Mouse (Mus musculus) heart, postnatal 0 days (tissue): ENCODE results near the gene Smco1. TPM values are rescaled to one million over a fixed set of nuclear protein-coding genes. Genes with fewer than 3 reads are reported as not detected.
A peak's percentile ranks its signal among the peaks of the same experiment; 100 is the strongest.

Source experiments
- ATAC-seq: fragments of 200-750 bp; cut with Nextera tagmentation; 2 replicates; pipeline ENCODE4 v1.8.0; 2017; ENCODE audit warnings: low read depth, moderate number of reproducible peaks, moderate library complexity; ENCODE audit not compliant: insufficient read depth
- DNase-seq: peaks from one replicate; pipeline ENCODE4 v3.0.0-alpha.2; 2016; ENCODE audit warnings: low spot score
- H3K27ac ChIP-seq: fragments of 300-500 bp; sonication (generic); 2 replicates; pipeline ENCODE4 v1.5.1; 2014; ENCODE audit warnings: low read depth, mild to moderate bottlenecking
- H3K27me3 ChIP-seq: fragments of 300-500 bp; sonication (generic); 2 replicates; pipeline ENCODE4 v1.6.1; 2014; ENCODE audit warnings: low read length, mixed read lengths; ENCODE audit not compliant: control insufficient read depth, insufficient read depth
- H3K36me3 ChIP-seq: fragments of 300-500 bp; sonication (generic); replicated peaks from 2 replicates; pipeline ENCODE4 v1.6.1; 2014; ENCODE audit warnings: low read length, mixed read lengths; ENCODE audit not compliant: control insufficient read depth, insufficient read depth
- H3K4me1 ChIP-seq: fragments of 300-500 bp; sonication (generic); 2 replicates; pipeline ENCODE4 v1.6.1; 2014; ENCODE audit warnings: antibody characterized with exemption; ENCODE audit not compliant: control insufficient read depth, insufficient read depth
- H3K4me2 ChIP-seq: fragments of 300-500 bp; sonication (generic); 2 replicates; pipeline ENCODE4 v1.6.1; 2014; ENCODE audit warnings: low read depth, mild to moderate bottlenecking, low read length, moderate library complexity
- H3K4me3 ChIP-seq: fragments of 300-500 bp; sonication (generic); 2 replicates; pipeline ENCODE4 v1.5.1; 2014; ENCODE audit warnings: low read depth, low read length
- H3K9ac ChIP-seq: fragments of 300-500 bp; sonication (generic); replicated peaks from 2 replicates; pipeline ENCODE4 v1.6.1; 2014; ENCODE audit warnings: low read depth, low read length, mixed read lengths
- H3K9me3 ChIP-seq: fragments of 300-500 bp; sonication (generic); replicated peaks from 2 replicates; pipeline ENCODE4 v1.6.1; 2016; ENCODE audit warnings: low read length; ENCODE audit not compliant: control insufficient read depth
- CTCF ChIP-seq: IDR thresholded peaks from 2 replicates; pipeline ENCODE4 v1.5.1; 2016; ENCODE audit warnings: antibody characterized with exemption, control low read depth, low read depth
- EP300 ChIP-seq: IDR thresholded peaks from 2 replicates; pipeline ENCODE4 v1.6.1; 2016; ENCODE audit warnings: antibody characterized with exemption, low read depth
- WGBS: fragments of 180-500 bp; shearing (Covaris S2); extraction: QIAGEN DNeasy Blood & Tissue Kit; methylation state at CpG from one replicate; pipeline ENCODE4 v1.1.7; 2014; 5-methylcytosine and 5-hydroxymethylcytosine counted together
- polyA plus RNA-seq: library from polyadenylated mRNA; unstranded; fragments of >200 nt; fragmentation: Nextera tagmentation; extraction: Ambion mirVana; gene quantifications from 2 replicates; pipeline ENCODE4 v1.2.1, GENCODE M21; 2015
- total RNA-seq: library from RNA; depleted of rRNA; stranded (reverse); fragments of >200 nt; gene quantifications from 2 replicates; pipeline ENCODE4 v1.2.3, GENCODE M21; 2014; ENCODE audit warnings: low replicate concordance

Gene Smco1
- total and polyA plus RNA-seq, 2 experiments from 2014 or later: 0.31 to 2.8 TPM

DNA sequence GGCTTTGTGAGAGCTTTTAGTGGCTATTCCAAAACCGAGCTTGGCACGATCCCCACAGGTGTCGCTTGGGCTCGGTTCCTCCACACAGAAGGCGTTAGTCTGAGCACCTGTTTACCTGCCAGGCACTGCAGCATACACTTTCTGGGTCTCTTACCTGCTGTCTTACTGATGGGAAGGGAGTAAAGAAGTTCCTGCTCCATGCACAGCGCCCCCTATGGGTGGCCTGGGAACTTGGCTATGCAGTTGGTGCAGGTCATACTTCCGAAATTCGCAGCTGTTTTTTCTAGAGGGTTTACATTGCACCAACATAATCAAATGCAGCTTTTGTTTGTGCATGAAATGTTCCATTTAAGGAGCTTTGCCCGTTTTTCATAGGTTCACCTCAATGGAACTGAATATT is 2.1 kb downstream of the Smco1 start:
- no peak overlapping the region for H3K27ac ChIP-seq
- H3K4me1 ChIP-seq: 0 out of 2 replicates have a peak, but pooled peaks cover 5% of the 10 kb centered on the region
- H3K27me3 ChIP-seq: no peaks in the 10 kb centered on the region
- no peak overlapping the region for H3K9ac ChIP-seq
- DNase-seq: no peak
- ATAC-seq: no peak
- 49% methylated on average over 9 of the region's 9 CpGs for WGBS
- H3K4me3 ChIP-seq: no peak overlapping the region
- 0 out of 2 replicates have a peak, but pooled peaks cover 3% of the 10 kb centered on the region for H3K9me3 ChIP-seq
- TF ChIP-seq EP300 (no peak), CTCF (peak; percentile 32)
- H3K4me2 ChIP-seq: no peak overlapping the region
- H3K36me3 ChIP-seq: no peaks in the 10 kb centered on the region

DNA sequence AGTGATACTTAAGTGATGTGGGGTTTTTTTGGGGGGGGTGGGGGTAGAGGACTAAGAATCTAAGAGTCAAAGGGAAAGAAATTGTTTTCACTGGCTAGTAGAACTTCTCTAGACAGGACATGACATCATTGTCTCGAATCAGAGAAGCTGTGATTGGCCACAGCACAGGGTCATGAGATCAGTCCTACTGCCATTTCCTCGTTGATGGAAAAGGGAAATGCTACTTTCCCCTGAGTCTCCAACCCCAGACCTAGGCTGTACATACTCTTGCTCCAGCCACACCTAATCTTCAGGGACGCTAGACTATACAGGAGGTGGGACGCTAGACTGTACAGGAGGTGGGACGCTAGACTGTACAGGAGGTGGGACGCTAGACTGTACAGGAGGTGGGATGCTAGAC is 3.8 kb downstream of the Smco1 start:
- TF ChIP-seq EP300: no peak
- TF ChIP-seq CTCF: no peak
- H3K27ac ChIP-seq: no peak overlapping the region
- peaks cover 5% of the 10 kb centered on the region for H3K36me3 ChIP-seq
- 0 out of 2 replicates have a peak, but pooled peaks cover 3% of the 10 kb centered on the region for H3K9me3 ChIP-seq
- no peak overlapping the region for H3K4me3 ChIP-seq
- H3K27me3 ChIP-seq: no peaks in the 10 kb centered on the region
- no peak overlapping the region for H3K4me2 ChIP-seq
- no peak for DNase-seq
- ATAC-seq: no peak
- peaks cover 15% of the 10 kb centered on the region; the same call in 1 of the 2 replicates for H3K4me1 ChIP-seq
- no peak overlapping the region for H3K9ac ChIP-seq
- WGBS: 78% methylated on average over 6 of the region's 6 CpGs

DNA sequence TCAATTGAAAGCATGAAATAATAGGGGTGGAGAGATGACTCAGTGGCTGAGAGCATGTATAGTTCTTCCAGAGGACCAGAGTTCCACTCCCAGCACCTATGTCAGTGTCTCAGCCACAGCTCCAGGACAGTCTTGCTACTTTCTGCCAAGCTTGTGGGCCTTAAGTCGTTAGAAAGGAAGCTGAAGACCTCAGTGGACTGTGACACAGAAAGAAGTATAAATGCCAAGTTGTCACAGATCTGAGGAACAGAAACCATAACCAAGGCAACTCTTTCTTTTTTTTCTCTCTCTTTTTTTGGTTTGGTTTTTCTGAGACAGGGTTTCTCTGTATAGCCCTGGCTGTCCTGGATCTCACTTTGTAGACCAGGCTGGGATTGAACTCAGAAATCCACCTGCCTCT is 4.6 kb downstream of the Smco1 start:
- no peak for TF ChIP-seq EP300
- TF ChIP-seq CTCF: no peak
- Histone ChIP-seq H3K27me3 (no peaks in the 10 kb centered on the region), H3K9me3 (0 out of 2 replicates have a peak, but pooled peaks cover 3% of the 10 kb centered on the region), H3K4me2 (no peak overlapping the region), H3K4me3 (no peak overlapping the region), H3K27ac (no peak overlapping the region), H3K9ac (no peak overlapping the region), H3K36me3 (peaks cover 8% of the 10 kb centered on the region), H3K4me1 (peaks cover 15% of the 10 kb centered on the region; the same call in 1 of the 2 replicates)
- DNase-seq (no peak), ATAC-seq (no peak)
- WGBS: 79% methylated on average over 1 of the region's 1 CpGs

DNA sequence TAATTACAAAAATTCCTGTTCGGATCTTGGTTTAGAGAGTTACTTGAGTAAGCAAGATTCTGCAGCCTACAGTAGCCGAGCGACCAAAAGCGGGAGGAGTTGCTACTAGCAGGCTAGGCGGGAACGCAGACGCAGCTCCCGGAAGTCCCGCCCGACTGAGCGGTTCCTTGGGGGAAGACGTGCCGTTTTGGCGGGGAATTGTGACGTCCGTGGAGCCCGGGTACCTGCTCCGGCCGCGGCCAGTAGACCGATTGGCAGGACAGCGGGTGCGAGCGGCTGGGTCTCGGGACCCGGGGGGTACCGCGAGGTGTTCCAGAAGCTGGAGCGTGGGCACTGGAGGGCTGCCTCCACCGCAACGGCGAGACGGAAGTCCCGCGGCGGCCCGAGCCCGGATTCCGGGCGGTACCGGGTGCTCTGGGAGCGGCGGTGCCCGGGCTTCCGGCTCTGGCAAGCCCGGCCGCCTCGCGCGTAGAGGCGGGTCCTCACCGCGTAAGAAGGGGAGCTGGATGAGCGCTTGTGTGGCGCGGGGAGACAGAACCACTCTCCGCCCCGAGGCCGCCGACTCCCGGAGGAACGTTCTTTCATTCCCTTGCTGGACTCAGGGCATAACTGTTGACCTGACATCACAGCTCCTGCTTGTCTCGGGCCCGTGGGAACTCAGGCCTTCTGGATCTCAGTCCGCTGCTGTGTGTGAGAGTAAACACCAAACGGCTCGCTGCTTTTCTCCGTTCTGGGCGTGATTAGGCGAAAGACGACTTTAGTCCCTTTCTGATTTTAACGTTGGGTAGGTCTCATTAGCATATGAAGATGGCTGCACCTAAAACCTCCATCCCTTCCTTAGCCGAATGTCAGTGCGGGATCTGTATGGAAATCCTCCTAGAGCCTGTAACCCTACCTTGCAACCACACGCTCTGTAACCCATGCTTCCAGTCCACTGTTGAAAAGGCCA is 6.3 kb downstream of the Smco1 start, which contains the start of gene Rnf168:
Gene Rnf168 (plus strand): TSS at position 152 of the 949 bp plus-strand sequence.
- peak; percentile 44; the same call in 1 of the 2 replicates for TF ChIP-seq EP300
- no peak for TF ChIP-seq CTCF
- H3K4me2 ChIP-seq: peak within 1 kb of the TSS; percentile 66
- ATAC-seq (peak; percentile 91), DNase-seq (peak; percentile 88)
- no peaks in the 10 kb centered on the region for H3K27me3 ChIP-seq
- H3K4me3 ChIP-seq: peak within 1 kb of the TSS; percentile 94
- under 1% methylated on average over 72 of the region's 75 CpGs for WGBS
- H3K9ac ChIP-seq: peak within 1 kb of the TSS; percentile 88
- 0 out of 2 replicates have a peak, but pooled peaks cover 3% of the 10 kb centered on the region for H3K9me3 ChIP-seq
- peak within 1 kb of the TSS; percentile 97 for H3K27ac ChIP-seq
- peaks cover 10% of the 10 kb centered on the region for H3K36me3 ChIP-seq
- peaks cover 15% of the 10 kb centered on the region; the same call in 1 of the 2 replicates for H3K4me1 ChIP-seq

DNA sequence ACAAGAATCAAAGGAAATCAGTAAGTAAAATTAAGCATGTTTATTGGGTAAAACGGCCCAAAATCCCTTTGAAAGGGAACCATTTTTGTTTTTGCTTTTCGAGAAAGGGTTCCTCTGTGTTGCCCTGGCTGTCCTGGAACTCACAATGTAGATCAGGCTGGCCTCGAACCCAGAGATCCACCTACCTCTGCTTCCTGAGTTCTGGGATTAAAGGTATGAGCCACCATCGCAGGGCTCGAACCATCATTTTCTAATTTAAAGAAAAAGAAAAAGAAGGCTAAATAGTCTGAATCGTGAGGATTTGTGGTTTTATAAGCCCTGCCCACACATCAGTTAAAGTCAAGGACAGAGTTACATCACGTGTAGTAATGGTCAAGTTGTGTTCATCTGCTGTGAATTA is 7.1 kb downstream of the Smco1 start:
- Histone ChIP-seq H3K4me2 (peak overlapping the region; percentile 66), H3K9ac (peak overlapping the region; percentile 88), H3K27ac (peak overlapping the region; percentile 97; the same call in 1 of the 2 replicates), H3K27me3 (no peaks in the 10 kb centered on the region), H3K36me3 (peaks cover 18% of the 10 kb centered on the region), H3K4me1 (peaks cover 15% of the 10 kb centered on the region; the same call in 1 of the 2 replicates), H3K4me3 (peak overlapping the region; percentile 94), H3K9me3 (0 out of 2 replicates have a peak, but pooled peaks cover 3% of the 10 kb centered on the region)
- DNase-seq: no peak
- no peak for ATAC-seq
- TF ChIP-seq CTCF (no peak), EP300 (no peak)
- 45% methylated on average over 7 of the region's 7 CpGs for WGBS
